In genomic region chr5:76887011-76887410, GRCm38 (mm10) we compare ENCODE assay signal across 12 mouse cellular contexts.
"Had no signal": no experiment of that assay in that cellular context is flagged by ENCODE, and none has a peak within 500 bp of the region (broad histone marks: within the 10 kb centered on the region; RNA-seq: fewer than 3 reads in every experiment).

No protein-coding gene starts in this region.

- DNase-seq: left cerebral cortex, postnatal 4 days; liver; liver, embryonic 13.5 days; liver, postnatal 0 days; lung, adult 18-20 months; lung, adult 2 months; lung, embryonic 14.5 days; lung, postnatal 10 days; lung, postnatal 14 days; lung, postnatal 36 days; lung, postnatal 4 days; midbrain, embryonic 14.5 days had no signal
